Mouse (Mus musculus): ENCODE measurements at regions not wholly inside any gene's neighbourhood (a gene's known extent, or its start where the extent isn't known, plus 50 kb on each side); places are given as distances from the start of the nearest gene placed in this dataset.
A peak's percentile ranks its signal among the peaks of the same experiment; 100 is the strongest.

- DNase-seq: peak in 1 of 2 experiments; percentile 6
Measured at GRCm38 (mm10) chr2:174532671-174533363, 59.9 kb upstream of the Prelid3b start.

GRCm38 (mm10) chr2:174540717-174541116 lies 67.8 kb upstream of the Prelid3b start:
- DNase-seq: no peak

GRCm38 (mm10) chr2:174547207-174547606 lies 74.3 kb upstream of the Prelid3b start:
- no peak for DNase-seq

- no peak for DNase-seq
Measured at GRCm38 (mm10) chr2:174547701-174548100, 74.8 kb upstream of the Prelid3b start.

GRCm38 (mm10) chr2:174548776-174549175 lies 75.9 kb upstream of the Prelid3b start:
- no peak for DNase-seq

GRCm38 (mm10) chr2:174555778-174556177 lies 82.9 kb upstream of the Prelid3b start:
- no peak for DNase-seq

GRCm38 (mm10) chr2:174561828-174562429 lies 81.4 kb upstream of the Zfp831 start:
- DNase-seq: peak; percentile 14 to 20

GRCm38 (mm10) chr2:174563917-174564316 lies 79.4 kb upstream of the Zfp831 start:
- DNase-seq: peak in 1 of 2 experiments; percentile 7

- DNase-seq: no peak
Measured at GRCm38 (mm10) chr2:174564817-174565216, 78.5 kb upstream of the Zfp831 start.

GRCm38 (mm10) chr2:174565891-174566290 lies 77.4 kb upstream of the Zfp831 start:
- DNase-seq: no peak

GRCm38 (mm10) chr2:174566752-174567151 lies 76.6 kb upstream of the Zfp831 start:
- no peak for DNase-seq

GRCm38 (mm10) chr2:174574804-174575507 lies 68.4 kb upstream of the Zfp831 start:
- no peak for DNase-seq

GRCm38 (mm10) chr2:174575546-174575945 lies 67.8 kb upstream of the Zfp831 start:
- no peak for DNase-seq

- no peak for DNase-seq
Measured at GRCm38 (mm10) chr2:174580906-174581703, 62.2 kb upstream of the Zfp831 start.

- no peak for DNase-seq
Measured at GRCm38 (mm10) chr2:174584272-174584671, 59.1 kb upstream of the Zfp831 start.

Data from heart, adult 18-20 months (tissue).